Mouse (Mus musculus): ENCODE results near the gene Ccdc27. TPM values are rescaled to one million over a fixed set of nuclear protein-coding genes. Genes with fewer than 3 reads are reported as not detected.

Gene Ccdc27
- total RNA-seq (2022): not detected

- DNase-seq: no peak
Measured at GRCm38 (mm10) chr4:154042577-154042976, at the start of gene Ccdc27. Gene Ccdc27, minus strand, starts transcription at chr4:154042677.

GRCm38 (mm10) chr4:154091356-154091755, 48.9 kb upstream of the Ccdc27 start:
- DNase-seq: no peak

- DNase-seq: no peak
Measured at GRCm38 (mm10) chr4:154089205-154089604, 46.7 kb upstream of the Ccdc27 start.

DNA sequence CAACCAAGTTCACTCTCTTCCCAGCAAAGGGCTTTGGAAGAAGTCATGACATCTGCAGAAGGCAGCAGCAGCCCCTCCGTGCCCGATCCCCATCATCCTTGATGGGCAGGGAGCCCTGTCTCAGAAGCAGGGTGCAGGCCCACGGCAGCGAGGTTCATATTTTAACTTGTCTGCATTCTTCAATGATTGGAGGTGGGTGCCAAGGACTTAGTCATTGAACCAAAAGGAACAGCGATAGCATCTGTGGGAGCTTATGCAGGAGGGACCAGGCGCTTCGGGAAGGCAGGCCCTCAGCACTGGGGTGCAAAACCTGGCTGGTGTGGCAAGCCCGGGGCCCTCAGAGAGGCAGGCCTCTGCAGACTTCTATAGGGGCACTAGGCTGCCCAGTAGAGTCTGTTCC, 44.0 kb upstream of the Ccdc27 start:
- DNase-seq: no peak

DNA sequence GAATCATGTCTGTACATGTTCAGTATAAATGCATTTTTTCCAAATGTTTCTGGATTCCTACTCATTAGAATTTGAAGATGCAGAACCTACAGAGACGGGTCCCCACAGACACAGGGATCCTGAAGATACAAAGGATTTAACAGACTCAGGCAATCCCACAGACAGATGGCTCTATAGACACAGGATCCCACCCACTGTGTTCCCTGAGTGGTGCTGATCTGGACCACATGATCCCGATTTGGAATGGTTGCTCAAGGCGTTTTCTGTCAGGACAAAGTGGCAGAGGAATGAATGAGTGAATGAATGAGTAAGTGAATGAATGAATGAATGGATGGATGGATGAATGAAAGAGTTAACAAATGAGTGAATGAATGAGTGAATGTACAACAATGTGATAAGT, 43.4 kb upstream of the Ccdc27 start:
- no peak for DNase-seq

- no peak for DNase-seq
Measured at GRCm38 (mm10) chr4:154081974-154082373, 39.5 kb upstream of the Ccdc27 start.

- DNase-seq: no peak
Measured at GRCm38 (mm10) chr4:154081021-154081420, 38.5 kb upstream of the Ccdc27 start.

DNA sequence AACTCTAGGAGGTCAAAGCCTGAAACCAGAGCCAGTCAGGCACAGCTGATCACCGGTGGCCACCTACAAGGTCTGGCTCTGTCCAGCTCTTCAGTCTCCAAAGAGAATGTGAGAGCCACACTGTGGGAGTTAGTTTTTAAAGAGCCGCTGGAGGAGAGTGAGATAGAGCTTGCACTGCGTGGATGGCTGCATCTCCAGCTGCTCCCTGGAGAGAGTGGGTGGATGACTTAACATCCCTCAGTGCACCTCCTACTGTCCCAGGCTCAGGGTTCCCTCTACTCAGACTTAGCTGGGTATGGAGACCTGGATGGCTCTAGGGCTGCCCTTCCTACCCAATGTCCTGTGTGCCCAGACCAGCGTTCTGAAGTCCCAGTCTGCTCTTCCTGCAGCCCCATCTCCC, 37.7 kb upstream of the Ccdc27 start:
- DNase-seq: no peak

DNA sequence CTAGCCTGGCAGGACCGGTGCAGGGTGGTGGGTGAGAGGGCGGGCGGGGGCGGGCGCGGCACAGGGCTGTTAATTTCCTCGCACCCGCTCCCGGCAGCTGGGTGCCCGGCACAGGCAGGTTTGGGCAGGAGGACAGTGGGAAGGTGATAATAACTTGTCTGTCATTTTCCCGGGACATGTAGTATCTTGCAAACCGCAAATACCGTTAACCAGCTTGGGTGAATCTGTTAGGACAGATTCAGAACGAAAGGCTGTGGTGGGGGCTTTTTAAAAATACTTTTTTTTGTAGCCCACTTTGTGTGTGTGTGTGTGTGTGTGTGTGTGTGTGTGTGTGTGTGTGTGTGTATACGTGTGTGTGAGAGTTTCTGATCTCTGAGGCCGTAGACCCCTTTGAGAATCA, 29.5 kb upstream of the Ccdc27 start:
- no peak for DNase-seq

- no peak for DNase-seq
Measured at GRCm38 (mm10) chr4:154071521-154071920, 29.0 kb upstream of the Ccdc27 start.

DNA sequence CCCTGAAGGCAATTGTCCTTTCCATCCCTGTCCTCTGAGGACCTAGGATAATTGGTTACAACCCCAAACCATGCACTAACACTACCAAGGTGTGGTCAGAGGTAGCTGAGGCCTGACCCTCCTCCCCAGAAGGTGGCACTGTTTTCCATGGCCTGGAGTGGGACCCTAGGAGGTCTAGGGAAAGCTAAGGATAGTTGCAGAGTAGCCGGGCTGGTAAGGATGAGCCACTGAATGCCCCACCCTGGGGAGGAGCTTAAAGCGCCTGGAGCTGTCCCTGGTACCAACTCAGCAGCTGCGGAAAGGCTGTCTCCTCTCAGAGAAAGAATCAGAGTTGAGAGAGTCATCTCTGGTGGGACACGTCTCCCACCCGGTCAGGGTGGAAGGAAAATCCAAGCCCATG, 28.4 kb upstream of the Ccdc27 start:
- no peak for DNase-seq

DNA sequence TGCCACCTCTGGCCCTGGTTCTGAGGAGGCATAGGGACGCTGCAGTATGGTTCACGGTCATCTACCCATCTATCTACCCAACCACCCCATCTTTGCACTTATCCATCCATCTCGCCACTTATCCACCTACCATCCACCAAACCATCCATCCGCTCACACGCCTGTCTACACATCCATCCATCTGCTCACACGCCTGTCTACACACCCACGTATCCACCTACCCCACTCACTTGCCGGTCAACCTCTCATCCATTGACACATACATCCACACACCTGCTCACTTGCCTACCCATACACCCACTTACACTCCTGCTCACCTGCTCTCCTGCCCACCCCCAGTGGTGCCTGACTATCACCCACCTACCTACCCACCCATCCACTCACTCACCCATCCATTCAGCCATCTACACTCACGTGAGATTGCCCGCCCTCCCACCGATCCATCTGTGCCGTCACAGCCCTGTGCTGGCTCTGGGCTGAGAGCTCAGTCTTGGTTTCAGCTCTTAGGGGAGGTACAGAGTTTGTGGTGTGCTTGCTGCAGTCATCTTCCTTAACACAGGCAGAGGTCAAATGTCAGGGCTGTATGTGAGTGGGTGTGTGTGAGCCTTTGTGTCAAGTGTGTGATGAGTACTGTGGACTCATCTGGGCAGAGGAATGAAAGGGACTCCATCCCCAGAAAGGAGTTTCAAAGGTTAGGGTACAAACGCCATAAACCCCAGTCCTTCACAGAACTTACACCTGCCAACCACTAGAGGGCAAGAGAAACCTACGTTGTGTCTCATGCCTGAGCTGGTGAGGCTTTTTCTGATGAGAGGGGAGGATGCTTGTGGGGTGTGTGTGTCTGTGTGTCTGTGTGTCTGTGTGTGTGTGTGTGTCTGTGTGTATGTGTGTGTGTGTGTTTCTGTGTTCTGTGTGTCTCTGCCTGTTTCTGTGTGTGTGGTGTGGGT, 22.6 kb upstream of the Ccdc27 start:
- DNase-seq: no peak

GRCm38 (mm10) chr4:154057696-154058095, 15.2 kb upstream of the Ccdc27 start:
- no peak for DNase-seq

- no peak for DNase-seq
Measured at GRCm38 (mm10) chr4:154056661-154057060, 14.2 kb upstream of the Ccdc27 start.

DNA sequence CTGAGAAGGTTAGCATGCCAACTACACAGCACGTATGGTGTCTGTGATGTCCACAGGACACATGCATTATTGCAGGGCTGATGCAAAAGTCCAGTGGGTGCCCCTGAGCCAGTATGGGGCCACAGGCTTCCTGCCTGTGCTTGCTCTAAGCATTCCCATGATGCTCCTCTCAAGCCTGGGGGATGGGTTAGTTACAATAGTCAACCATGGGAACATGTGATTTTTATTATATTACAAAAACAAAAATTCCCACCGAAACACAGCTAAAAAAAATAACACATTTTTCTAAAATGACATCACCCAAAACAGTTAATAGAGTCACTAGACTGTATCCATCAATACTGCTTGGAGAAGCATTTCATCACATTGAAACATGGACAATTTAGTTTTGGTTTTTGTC, 13.6 kb upstream of the Ccdc27 start:
- DNase-seq: no peak

DNA sequence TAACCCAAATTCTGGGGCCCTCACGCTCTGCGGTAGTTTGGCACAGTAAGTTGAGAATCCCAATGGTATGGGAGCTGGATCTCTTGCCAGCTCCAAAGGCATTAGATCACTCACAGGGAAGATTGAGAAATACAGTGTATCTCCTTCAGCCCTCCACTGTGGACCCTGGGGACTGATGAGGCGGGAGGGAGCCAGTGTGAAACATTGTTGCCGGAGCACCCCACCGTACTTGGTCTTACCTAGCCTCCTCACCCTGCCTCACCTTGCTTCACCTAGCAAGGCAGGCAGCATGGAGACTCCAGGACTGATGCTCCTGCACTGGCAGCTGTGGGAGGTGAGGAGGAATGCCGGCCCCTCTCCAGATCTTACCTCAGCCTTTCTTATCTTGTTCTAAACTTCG, 13.0 kb upstream of the Ccdc27 start:
- DNase-seq: no peak

DNA sequence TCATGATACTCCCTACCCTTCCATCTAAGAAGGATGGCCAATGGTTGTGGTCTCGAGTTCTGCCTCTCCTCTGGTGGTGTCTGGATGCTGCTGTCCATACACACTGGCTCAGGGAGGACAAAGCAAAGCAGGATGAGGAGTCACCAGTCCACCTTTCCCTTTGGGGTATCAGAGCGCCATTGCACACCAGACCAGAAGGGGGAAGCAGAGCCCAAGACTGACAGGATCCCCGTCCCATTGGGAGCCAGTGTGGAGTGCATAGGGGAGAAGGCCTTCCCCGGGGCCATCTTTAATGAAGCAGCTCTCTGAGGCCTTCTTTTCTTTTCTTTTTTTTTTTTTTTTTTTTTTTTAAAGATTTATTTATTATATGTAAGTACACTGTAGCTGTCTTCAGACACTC, 10.6 kb upstream of the Ccdc27 start:
- no peak for DNase-seq

GRCm38 (mm10) chr4:154051401-154051800, 8.9 kb upstream of the Ccdc27 start:
- DNase-seq: no peak

GRCm38 (mm10) chr4:154045837-154046236, 3.4 kb upstream of the Ccdc27 start:
- DNase-seq: no peak

DNA sequence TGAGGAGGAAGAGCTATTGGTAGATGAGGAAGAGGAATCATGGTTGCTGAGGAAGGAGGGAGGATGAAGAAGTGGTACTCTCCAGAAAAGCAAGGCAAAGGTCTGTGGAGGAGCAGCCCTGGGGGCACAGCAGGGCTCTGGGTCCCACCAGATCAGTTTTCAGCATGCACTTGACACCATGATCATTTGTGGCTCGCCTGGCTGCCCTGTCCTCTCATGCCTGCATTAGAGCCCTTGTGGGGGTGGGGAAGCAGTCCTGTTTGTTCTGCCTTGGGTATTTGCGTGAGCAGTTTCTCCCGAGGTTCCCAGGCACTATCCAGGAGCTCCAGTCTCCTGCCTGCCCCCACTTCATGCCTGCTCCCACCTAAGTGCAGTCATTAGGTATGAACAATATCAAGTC, 5.4 kb downstream of the Ccdc27 start:
- no peak for DNase-seq

DNA sequence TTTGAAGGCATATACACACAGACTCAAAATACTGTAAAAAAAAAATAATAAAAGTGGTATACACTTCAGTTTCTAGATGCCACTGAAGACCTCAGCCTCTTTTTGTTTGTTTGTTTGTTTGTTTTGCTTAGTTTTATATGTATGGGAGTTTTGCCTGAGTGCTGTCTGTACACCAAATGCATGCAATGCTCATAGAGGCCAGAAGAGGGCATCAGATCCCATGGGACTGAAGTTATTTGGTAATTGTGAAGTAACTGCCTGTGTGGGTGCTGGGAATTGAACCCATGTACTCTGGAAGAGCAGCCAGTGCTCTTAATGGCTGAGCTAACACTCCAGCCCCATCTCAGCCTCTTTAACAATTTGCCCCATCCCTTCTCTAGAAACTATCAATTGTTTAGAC, 13.8 kb downstream of the Ccdc27 start:
- DNase-seq: no peak

- DNase-seq: no peak
Measured at GRCm38 (mm10) chr4:154028066-154028465, 14.4 kb downstream of the Ccdc27 start.

DNA sequence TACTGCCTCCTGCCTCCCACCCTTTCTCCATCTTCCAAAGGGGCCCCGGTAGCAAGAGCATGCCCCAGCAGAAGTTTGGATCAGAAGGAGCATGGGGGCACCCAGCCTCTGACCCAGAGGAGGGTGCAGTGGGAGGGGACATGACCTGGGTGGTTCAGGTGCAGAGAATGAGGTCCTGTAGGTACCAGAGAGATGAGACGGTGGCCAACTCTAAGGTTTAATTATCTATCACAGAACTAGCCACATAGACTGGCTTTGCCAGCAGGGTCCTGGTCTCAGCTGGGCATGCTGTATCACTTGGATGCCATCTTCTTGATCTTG, 16.1 kb downstream of the Ccdc27 start:
- DNase-seq: no peak

DNA sequence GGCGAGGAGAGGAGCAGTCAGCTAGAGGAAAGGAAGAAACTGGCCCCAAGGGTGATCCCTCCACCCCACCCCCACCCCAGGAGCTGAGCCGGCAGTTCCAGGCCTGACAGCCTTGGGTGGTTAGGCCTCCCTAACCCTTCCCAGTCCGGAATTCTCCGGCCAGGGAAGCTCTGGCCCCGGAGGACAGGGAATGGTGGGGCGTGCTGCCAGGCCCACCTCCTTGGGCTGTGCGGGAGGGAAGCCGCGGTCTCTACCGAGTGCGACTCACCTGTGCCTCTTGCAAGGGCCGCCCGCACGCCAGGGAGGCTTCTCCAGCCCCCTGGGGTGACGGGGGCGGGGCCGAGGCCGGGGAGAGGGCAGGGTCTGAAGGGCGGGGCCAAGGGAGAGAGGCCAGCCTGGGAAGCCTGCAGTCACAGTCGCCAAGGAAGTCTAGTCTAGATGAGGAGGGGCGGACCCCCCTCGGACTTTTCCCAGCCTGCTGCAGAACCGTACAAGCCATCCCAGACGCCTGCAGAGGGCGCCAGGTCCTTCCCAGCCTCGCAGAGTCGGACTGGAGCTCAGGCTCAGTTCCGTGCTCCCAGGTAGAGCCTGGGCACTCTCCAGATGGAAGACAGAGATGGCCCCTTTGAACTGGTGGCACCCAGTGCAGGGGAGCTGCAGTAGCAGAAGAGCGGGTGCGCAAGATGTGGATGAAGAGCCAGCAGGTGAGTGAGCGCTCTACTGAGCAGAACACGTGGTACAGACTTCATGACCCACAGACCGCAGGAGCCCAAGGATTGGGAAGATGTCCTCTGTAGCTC, 16.6 kb downstream of the Ccdc27 start, which contains the start of gene Smim1:
Gene Smim1 (minus strand): TSS at position 590 of the 800 bp plus-strand sequence.
- DNase-seq: peak; percentile 73
